Mouse (Mus musculus) ES-CJ7 (cell line): Measurements from ENCODE around the gene Psmb11.

Experiments
- DNase-seq: peaks from one replicate; pipeline ENCODE4 v3.0.0; 2011; ENCODE audit warnings: low read depth, low spot score

Psmb11 gene

GRCm38 (mm10) chr14:54621133-54621532, at the start of gene Psmb11:
Gene Psmb11 (plus strand): TSS chr14:54621433.
- no peak for DNase-seq

- DNase-seq, result no peak
Measured at GRCm38 (mm10) chr14:54572122-54572521, 49.1 kb upstream of the Psmb11 start.

GRCm38 (mm10) chr14:54572790-54573736, 48.2 kb upstream of the Psmb11 start:
- peak; percentile 93 for DNase-seq

GRCm38 (mm10) chr14:54574253-54574652, 47.0 kb upstream of the Psmb11 start:
- no peak for DNase-seq

GRCm38 (mm10) chr14:54575031-54575430, 46.2 kb upstream of the Psmb11 start:
- DNase-seq, result no peak

- peak; percentile 96 for DNase-seq
Measured at GRCm38 (mm10) chr14:54575631-54576030, 45.6 kb upstream of the Psmb11 start.

- no peak for DNase-seq
Measured at GRCm38 (mm10) chr14:54576241-54577088, 44.8 kb upstream of the Psmb11 start.

- DNase-seq, result peak; percentile 95
Measured at GRCm38 (mm10) chr14:54577089-54577982, 43.9 kb upstream of the Psmb11 start, which contains the start of gene Ajuba. Gene Ajuba (minus strand): TSS chr14:54577558.

- DNase-seq, result peak; percentile 77
Measured at GRCm38 (mm10) chr14:54578063-54578462, 43.2 kb upstream of the Psmb11 start.

- peak; percentile 32 for DNase-seq
Measured at GRCm38 (mm10) chr14:54579638-54580037, 41.6 kb upstream of the Psmb11 start.

GRCm38 (mm10) chr14:54582536-54582935, 38.7 kb upstream of the Psmb11 start:
- DNase-seq, result no peak

GRCm38 (mm10) chr14:54583681-54584338, 37.4 kb upstream of the Psmb11 start:
- DNase-seq, result peak; percentile 80

- DNase-seq, result no peak
Measured at GRCm38 (mm10) chr14:54591056-54591455, 30.2 kb upstream of the Psmb11 start.

- DNase-seq, result no peak
Measured at GRCm38 (mm10) chr14:54592319-54592934, 28.8 kb upstream of the Psmb11 start.

GRCm38 (mm10) chr14:54594055-54594454, 27.2 kb upstream of the Psmb11 start:
- peak; percentile 56 for DNase-seq

- no peak for DNase-seq
Measured at GRCm38 (mm10) chr14:54594631-54595414, 26.4 kb upstream of the Psmb11 start.

GRCm38 (mm10) chr14:54597084-54597483, 24.1 kb upstream of the Psmb11 start:
- peak; percentile 71 for DNase-seq

GRCm38 (mm10) chr14:54601601-54602000, 19.6 kb upstream of the Psmb11 start:
- DNase-seq, result no peak

GRCm38 (mm10) chr14:54602613-54603012, 18.6 kb upstream of the Psmb11 start:
- DNase-seq, result no peak
